Mouse (Mus musculus): Measurements from ENCODE around the gene Glce.

The Glce gene

DNA sequence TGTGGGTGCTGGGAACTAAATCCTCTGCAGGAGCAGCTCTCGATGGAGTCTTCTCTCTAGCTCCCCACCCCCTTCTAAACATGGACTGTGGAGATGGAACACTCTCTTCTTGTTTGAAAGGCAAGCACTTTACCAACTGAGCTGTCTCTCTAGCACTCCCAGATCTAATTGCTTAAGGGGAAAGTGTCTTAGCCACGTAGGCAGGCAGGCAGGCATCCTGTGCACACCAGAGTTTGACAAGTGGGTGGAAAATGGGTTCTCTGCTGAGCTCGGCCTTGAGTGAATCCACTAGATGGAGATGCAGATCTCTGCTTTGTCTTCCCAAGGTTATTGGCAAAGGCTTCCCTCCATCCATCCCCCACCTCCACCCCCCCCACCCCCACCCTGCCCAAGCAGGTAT, 94.4 kb downstream of the Glce start:
- no peak for DNase-seq (ENCODE audit: low read depth, low spot score)

- DNase-seq (ENCODE audit: low read depth, low spot score) = peak; percentile 44
Measured at GRCm38 (mm10) chr9:62026600-62026999, 95.9 kb downstream of the Glce start, which contains the start of gene Paqr5. TSS of gene Paqr5 (minus strand) at chr9:62026856.

DNA sequence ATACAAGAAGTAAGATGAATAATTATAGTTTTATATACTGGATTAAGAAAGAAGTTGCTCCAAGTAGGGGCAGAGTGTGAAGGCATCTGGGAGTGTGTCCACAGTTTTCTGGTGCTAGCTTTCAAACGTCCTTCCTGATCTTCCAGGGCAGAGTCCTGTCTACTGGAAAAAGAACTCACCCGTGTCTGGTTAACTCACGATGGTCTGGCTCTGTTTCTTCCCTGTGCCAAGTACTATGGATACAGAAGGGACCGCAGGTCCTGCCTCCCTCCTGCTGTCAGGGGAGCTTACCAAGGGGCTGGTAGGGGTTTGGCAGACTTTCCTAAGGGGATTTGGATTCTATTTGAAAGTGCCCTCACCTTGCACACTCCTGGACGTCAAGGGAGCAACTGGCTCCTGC, 97.4 kb downstream of the Glce start:
- DNase-seq (ENCODE audit: low read depth, low spot score) = no peak

DNA sequence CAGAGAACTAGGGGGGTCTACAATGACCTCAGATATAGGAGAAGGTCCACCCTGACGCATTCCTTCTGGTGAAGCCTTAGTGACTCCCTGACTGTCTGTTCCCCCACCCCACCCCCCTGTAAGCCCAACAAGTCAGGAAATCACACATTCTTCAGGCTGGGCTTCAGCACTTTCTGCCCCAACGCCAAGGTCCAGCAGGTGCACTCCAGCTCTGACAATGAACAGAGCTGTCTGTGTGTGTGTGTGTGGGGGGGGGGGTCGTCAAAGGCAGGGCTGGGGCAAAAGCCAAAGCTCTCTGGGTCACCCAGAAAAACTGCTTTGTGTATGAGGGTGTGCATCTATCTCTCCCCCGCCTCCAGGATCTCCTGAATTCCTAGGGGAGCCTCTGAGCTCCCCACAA, 98.6 kb downstream of the Glce start:
- DNase-seq (ENCODE audit: low read depth, low spot score) = no peak

GRCm38 (mm10) chr9:62022961-62023680, 99.3 kb downstream of the Glce start:
- DNase-seq (ENCODE audit: low read depth, low spot score) = no peak

DNA sequence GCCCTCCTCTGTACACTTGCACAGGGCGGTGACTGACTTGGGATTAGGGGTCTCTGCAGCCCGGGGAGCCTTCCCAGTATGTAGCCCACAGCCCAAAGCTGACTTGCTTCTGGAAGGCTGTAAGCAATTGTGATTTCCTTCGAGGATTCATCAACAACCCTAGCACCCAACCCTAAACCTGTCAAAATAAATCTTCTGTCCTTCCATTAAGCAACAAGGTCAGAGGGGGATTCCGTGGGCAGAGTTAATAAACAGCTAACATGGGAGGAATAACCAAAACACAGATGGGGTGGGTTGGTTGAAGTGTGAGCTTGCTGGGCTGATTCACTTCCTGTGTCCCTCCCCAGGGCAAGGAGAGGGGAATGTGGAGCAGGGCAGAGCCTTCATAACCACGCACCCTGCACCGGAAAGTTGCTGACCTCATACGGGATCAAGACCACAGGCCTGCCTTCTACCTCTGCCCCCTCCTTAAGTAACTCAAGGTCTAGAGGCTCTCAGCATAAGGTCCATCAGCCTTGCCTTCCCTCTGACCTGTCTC, 100.8 kb downstream of the Glce start:
- DNase-seq (ENCODE audit: low read depth, low spot score) = no peak

- no peak for DNase-seq (ENCODE audit: low read depth, low spot score)
Measured at GRCm38 (mm10) chr9:62020259-62020658, 102.2 kb downstream of the Glce start.

GRCm38 (mm10) chr9:62018229-62019093, 104.0 kb downstream of the Glce start:
- DNase-seq (ENCODE audit: low read depth, low spot score) = no peak

DNA sequence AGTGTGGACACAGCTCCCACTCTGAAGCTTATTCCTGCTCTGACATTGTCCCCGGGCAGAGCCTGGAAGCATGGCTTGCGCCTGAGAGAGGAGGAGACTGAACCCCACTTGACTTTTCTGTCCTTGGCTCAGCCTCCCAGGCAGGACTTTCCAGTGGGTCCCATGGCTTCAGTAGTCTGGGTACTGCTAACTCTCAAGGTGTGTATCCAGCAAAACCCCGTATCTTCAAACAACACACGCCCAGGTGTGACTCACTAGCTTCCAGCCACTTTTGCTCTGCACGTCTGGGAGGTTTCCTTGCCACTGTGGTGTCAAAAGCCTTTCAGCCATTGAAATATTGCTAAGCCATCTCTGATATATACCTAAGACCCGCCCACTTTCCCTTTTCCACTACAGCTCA, 105.1 kb downstream of the Glce start:
- no peak for DNase-seq (ENCODE audit: low read depth, low spot score)

GRCm38 (mm10) chr9:62015504-62015903, 107.0 kb downstream of the Glce start:
- peak; percentile 45 for DNase-seq (ENCODE audit: low read depth, low spot score)

DNA sequence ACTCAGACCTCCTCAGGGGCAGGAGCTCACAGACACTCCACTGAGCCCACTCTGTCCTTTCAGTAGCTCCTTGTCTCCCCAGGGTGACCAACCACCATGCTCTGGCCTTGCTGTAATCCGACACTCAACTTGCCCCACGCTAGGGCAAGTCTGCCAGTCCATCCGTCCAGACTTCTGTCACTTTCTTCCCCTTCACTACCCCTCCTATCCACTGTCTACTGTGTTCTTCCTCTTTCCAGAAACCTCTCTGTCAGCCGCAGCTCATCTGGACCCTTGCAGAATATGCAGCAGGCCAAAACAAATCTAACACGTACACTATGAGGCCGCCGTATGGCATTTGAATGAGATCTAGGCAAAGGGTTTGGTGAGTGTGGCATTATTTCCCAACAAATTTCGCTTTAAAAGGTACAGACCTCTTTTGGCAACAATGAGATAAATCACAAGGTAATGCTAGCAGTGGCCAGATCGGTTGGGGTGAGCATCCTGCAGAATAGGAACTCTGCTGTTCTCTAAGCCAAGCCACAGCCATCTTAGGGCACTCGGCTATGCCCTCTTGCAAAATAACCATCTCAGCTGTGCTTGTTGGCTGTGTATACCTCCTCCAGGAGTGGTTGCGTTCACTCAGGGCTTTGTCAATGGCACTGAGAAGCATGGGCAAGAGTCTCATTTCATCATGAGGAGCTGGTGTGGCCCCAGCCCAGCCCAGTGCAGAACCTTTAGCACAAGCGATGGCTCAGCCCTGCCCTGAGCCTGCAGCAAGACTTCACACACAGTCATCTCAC, 108.9 kb downstream of the Glce start:
- DNase-seq (ENCODE audit: low read depth, low spot score) = no peak

GRCm38 (mm10) chr9:62008360-62008759, 114.1 kb downstream of the Glce start:
- DNase-seq (ENCODE audit: low read depth, low spot score) = no peak
